8 mouse cellular contexts compared by ENCODE assay signal in the genomic region with DNA sequence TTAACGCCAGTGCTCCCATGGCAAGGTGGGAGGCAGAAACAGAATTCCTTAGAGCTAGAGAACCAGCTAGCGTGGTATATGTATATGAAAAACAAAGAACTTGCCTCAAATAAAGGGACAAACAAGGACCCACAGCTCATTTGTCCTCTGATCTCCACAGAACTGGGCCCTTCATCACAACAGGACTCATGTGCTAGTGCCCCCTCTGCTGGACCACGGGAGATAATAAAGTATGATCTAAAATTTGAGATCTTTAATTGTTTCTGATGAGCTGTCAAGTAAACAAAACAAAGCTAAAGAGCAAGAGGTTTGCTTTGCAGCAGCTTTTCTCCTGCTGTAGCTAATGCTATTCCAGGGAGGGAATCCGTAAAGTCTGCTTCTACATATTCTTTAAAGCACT. TPM values are rescaled to one million over a fixed set of nuclear protein-coding genes. Genes with fewer than 3 reads are reported as not detected.
DNase-seq lines count a peak whose midpoint lies in the region; TF ChIP-seq lines count a peak whose summit lies in the region.

No protein-coding gene starts in this region.

- H3K27ac ChIP-seq in gastrocnemius, adult 2 months = no peak overlapping the region

- no peaks in the 10 kb centered on the region for H3K4me1 ChIP-seq in lung, adult 2 months (ENCODE audit: control insufficient read depth, insufficient read depth, low read length)

- no peak for TF ChIP-seq POLR2A in lung, adult 2 months (IDR thresholded peaks at IDR 0.05; ENCODE audit: borderline replicate concordance, extremely low read depth, low read depth, low read length)

- 67% methylated on average over 4 of the region's 4 CpGs for WGBS in lung, adult 2 months

- peak; percentile 31 for TF ChIP-seq CTCF in gastrocnemius, adult 2 months (IDR thresholded peaks at IDR 0.05)
- peak; percentile 40 for TF ChIP-seq CTCF in lung, adult 2 months (IDR thresholded peaks at IDR 0.05; ENCODE audit: insufficient read depth, low read length)

- intact Hi-C loops in gastrocnemius, adult 2 months (cut with DNase I) = no loop called here
- intact Hi-C loops in gastrocnemius, postnatal 36 days (cut with DNase I) = no loop called here

- no peak overlapping the region for H3K4me3 ChIP-seq in gastrocnemius, adult 2 months
- H3K4me3 ChIP-seq in lung, adult 2 months (replicated peaks; ENCODE audit: extremely low read depth, low read depth, low read length) = no peak overlapping the region

- no peak for DNase-seq in gastrocnemius, adult 2 months
- DNase-seq in gastrocnemius, postnatal 36 days = no peak
- no peak for DNase-seq in lung, adult 2 months
- DNase-seq in lung, postnatal 25 days (ENCODE audit: low spot score) = no peak
- DNase-seq in adipocyte (ENCODE audit: low spot score) = peak; percentile 26
- peak; percentile 45 for DNase-seq in retina, embryonic 14.5 days (ENCODE audit: low spot score)
- no peak for DNase-seq in urinary bladder, postnatal 10 days (ENCODE audit: low spot score)
- no peak for DNase-seq in Muller cell, postnatal 12 days (ENCODE audit: inconsistent ontology term)

RNA-seq across cellular contexts. Expression of gene Nsrp1, which starts 7.5 kb away (rescaled TPM):
- total RNA-seq in gastrocnemius, adult 2 months (2021) = 10 to 100 TPM; 11.8 to 11.9 TPM
- total RNA-seq in gastrocnemius, postnatal 36 days (2021) = 10 to 100 TPM; 10.5 to 13.5 TPM
- 0.78 and 1.8 TPM in 2 replicates for polyA plus RNA-seq in lung, adult 2 months (2012; rRNA removed)

Comparison
In these comparisons a context has a peak if more than half of its experiments do, and no peak if none do; other contexts are left out.
1. DNase-seq: peak in adipocyte (single experiment) and retina, embryonic 14.5 days (single experiment); none in gastrocnemius, adult 2 months (single experiment), gastrocnemius, postnatal 36 days (0 of 2), lung, adult 2 months (single experiment), lung, postnatal 25 days (single experiment), urinary bladder, postnatal 10 days (single experiment) and Muller cell, postnatal 12 days (single experiment).